Mouse (Mus musculus) cortical plate, adult 2 months (tissue): ENCODE results near the gene Sco1.

Experiments used
- CTCF ChIP-seq: fragments of 200-500 bp; IDR thresholded peaks from 2 replicates; pipeline ENCODE4 v1.5.1; 2011; ENCODE audit warnings: mild to moderate bottlenecking, control low read depth, low read length; ENCODE audit not compliant: insufficient read depth; ENCODE audit errors: extremely low read depth
- POLR2A ChIP-seq: fragments of 200-500 bp; IDR thresholded peaks from 2 replicates; pipeline ENCODE4 v1.6.1; 2011; ENCODE audit warnings: mild to moderate bottlenecking, low read length, control low read depth; ENCODE audit not compliant: insufficient read depth; ENCODE audit errors: extremely low read depth

GRCm38 (mm10) chr11:67099241-67099640 lies 46.8 kb downstream of the Sco1 start:
- TF ChIP-seq CTCF = no peak
- TF ChIP-seq POLR2A = no peak
